Mouse (Mus musculus): ENCODE results near the gene Gramd1c. TPM values are rescaled to one million over a fixed set of nuclear protein-coding genes. Genes with fewer than 3 reads are reported as not detected.
A peak's percentile ranks its signal among the peaks of the same experiment; 100 is the strongest.

Gramd1c gene
- polyA plus RNA-seq, 1 experiment from 2014 or later = 16.5 TPM

GRCm38 (mm10) chr16:44101181-44101710 lies 38.1 kb upstream of the Gramd1c start:
- DNase-seq (no peak), ATAC-seq (no peak)
- Histone ChIP-seq H3K27me3 (ENCODE audit: insufficient read depth, low read length) (no peaks in the 10 kb centered on the region), H3K27ac (ENCODE audit: low read depth) (no peak overlapping the region), H3K9me3 (ENCODE audit: low read length) (no peaks in the 10 kb centered on the region), H3K4me2 (ENCODE audit: low read depth, low read length) (no peak overlapping the region), H3K4me1 (ENCODE audit: insufficient read depth) (no peaks in the 10 kb centered on the region), H3K36me3 (replicated peaks; ENCODE audit: insufficient read depth, low read length) (peaks cover 71% of the 10 kb centered on the region), H3K4me3 (ENCODE audit: low read depth, low read length) (no peak overlapping the region), H3K9ac (replicated peaks) (no peak overlapping the region)
- TF ChIP-seq CTCF (IDR thresholded peaks at IDR 0.05; ENCODE audit: low read depth) = no peak
- WGBS (ENCODE audit: insufficient replicate concordance) = 90% methylated on average over 12 of the region's 12 CpGs

- no peaks in the 10 kb centered on the region for H3K9me3 ChIP-seq (ENCODE audit: low read length)
- H3K27ac ChIP-seq (ENCODE audit: low read depth) = no peak overlapping the region
- TF ChIP-seq CTCF (IDR thresholded peaks at IDR 0.05; ENCODE audit: low read depth) (no peak), EP300 (IDR thresholded peaks at IDR 0.05; ENCODE audit: low read depth) (no peak)
- 90% methylated on average over 7 of the region's 7 CpGs for WGBS (ENCODE audit: insufficient replicate concordance)
- H3K36me3 ChIP-seq (replicated peaks; ENCODE audit: insufficient read depth, low read length) = peaks cover 77% of the 10 kb centered on the region
- no peak overlapping the region for H3K9ac ChIP-seq (replicated peaks)
- ATAC-seq (no peak), DNase-seq (no peak)
- no peak overlapping the region for H3K4me2 ChIP-seq (ENCODE audit: low read depth, low read length)
- H3K4me3 ChIP-seq (ENCODE audit: low read depth, low read length) = no peak overlapping the region
- H3K4me1 ChIP-seq (ENCODE audit: insufficient read depth) = no peaks in the 10 kb centered on the region
- no peaks in the 10 kb centered on the region for H3K27me3 ChIP-seq (ENCODE audit: insufficient read depth, low read length)
These were observed 36.2 kb upstream of the Gramd1c start for GRCm38 (mm10) chr16:44099377-44099776.

- ATAC-seq (no peak), DNase-seq (no peak)
- Histone ChIP-seq H3K9ac (replicated peaks) (no peak overlapping the region), H3K4me1 (ENCODE audit: insufficient read depth) (no peaks in the 10 kb centered on the region), H3K4me2 (ENCODE audit: low read depth, low read length) (no peak overlapping the region), H3K4me3 (ENCODE audit: low read depth, low read length) (no peak overlapping the region), H3K36me3 (replicated peaks; ENCODE audit: insufficient read depth, low read length) (peaks cover 51% of the 10 kb centered on the region), H3K27ac (ENCODE audit: low read depth) (no peak overlapping the region), H3K27me3 (ENCODE audit: insufficient read depth, low read length) (no peaks in the 10 kb centered on the region), H3K9me3 (ENCODE audit: low read length) (no peaks in the 10 kb centered on the region)
- WGBS (ENCODE audit: insufficient replicate concordance) = 36% methylated on average over 2 of the region's 2 CpGs
- TF ChIP-seq CTCF (IDR thresholded peaks at IDR 0.05; ENCODE audit: low read depth) = no peak
- no peak for TF ChIP-seq EP300 (IDR thresholded peaks at IDR 0.05; ENCODE audit: low read depth)
These were observed 24.5 kb upstream of the Gramd1c start for GRCm38 (mm10) chr16:44087650-44088049.

GRCm38 (mm10) chr16:44061341-44061740 lies 1.8 kb downstream of the Gramd1c start:
- TF ChIP-seq CTCF (IDR thresholded peaks at IDR 0.05; ENCODE audit: low read depth) = no peak
- TF ChIP-seq EP300 (IDR thresholded peaks at IDR 0.05; ENCODE audit: low read depth) = no peak
- Histone ChIP-seq H3K36me3 (replicated peaks; ENCODE audit: insufficient read depth, low read length) (0 out of 2 replicates have a peak, but pooled peaks cover 3% of the 10 kb centered on the region), H3K27me3 (ENCODE audit: insufficient read depth, low read length) (no peaks in the 10 kb centered on the region), H3K4me3 (ENCODE audit: low read depth, low read length) (no peak overlapping the region), H3K4me2 (ENCODE audit: low read depth, low read length) (peak overlapping the region; percentile 7; the same call in 1 of the 2 replicates), H3K9me3 (ENCODE audit: low read length) (no peaks in the 10 kb centered on the region), H3K4me1 (ENCODE audit: insufficient read depth) (0 out of 2 replicates have a peak, but pooled peaks cover 3% of the 10 kb centered on the region), H3K9ac (replicated peaks) (no peak overlapping the region; the same call in 1 of the 2 replicates), H3K27ac (ENCODE audit: low read depth) (peak overlapping the region; percentile 85)
- ATAC-seq (peak; percentile 85), DNase-seq (peak; percentile 55)
- 71% methylated on average over 15 of the region's 15 CpGs for WGBS (ENCODE audit: insufficient replicate concordance)

- no peaks in the 10 kb centered on the region for H3K27me3 ChIP-seq (ENCODE audit: insufficient read depth, low read length)
- H3K9ac ChIP-seq (replicated peaks) = no peak overlapping the region; the same call in 1 of the 2 replicates
- H3K9me3 ChIP-seq (ENCODE audit: low read length) = no peaks in the 10 kb centered on the region
- 0 out of 2 replicates have a peak, but pooled peaks cover 3% of the 10 kb centered on the region for H3K36me3 ChIP-seq (replicated peaks; ENCODE audit: insufficient read depth, low read length)
- H3K27ac ChIP-seq (ENCODE audit: low read depth) = peak overlapping the region; percentile 85
- H3K4me2 ChIP-seq (ENCODE audit: low read depth, low read length) = peak overlapping the region; percentile 7; the same call in 1 of the 2 replicates
- ATAC-seq = peak; percentile 89
- 0 out of 2 replicates have a peak, but pooled peaks cover 3% of the 10 kb centered on the region for H3K4me1 ChIP-seq (ENCODE audit: insufficient read depth)
- peak; percentile 54 for DNase-seq
- 65% methylated on average over 18 of the region's 18 CpGs for WGBS (ENCODE audit: insufficient replicate concordance)
- TF ChIP-seq EP300 (IDR thresholded peaks at IDR 0.05; ENCODE audit: low read depth) (peak; percentile 60; the same call in 1 of the 2 replicates), CTCF (IDR thresholded peaks at IDR 0.05; ENCODE audit: low read depth) (no peak)
- H3K4me3 ChIP-seq (ENCODE audit: low read depth, low read length) = no peak overlapping the region
These were observed 2.4 kb downstream of the Gramd1c start for GRCm38 (mm10) chr16:44060604-44061286.

- H3K9ac ChIP-seq (replicated peaks) = no peak overlapping the region
- H3K36me3 ChIP-seq (replicated peaks; ENCODE audit: insufficient read depth, low read length) = 0 out of 2 replicates have a peak, but pooled peaks cover 3% of the 10 kb centered on the region
- WGBS (ENCODE audit: insufficient replicate concordance) = 22% methylated on average over 10 of the region's 10 CpGs
- no peaks in the 10 kb centered on the region for H3K9me3 ChIP-seq (ENCODE audit: low read length)
- no peak overlapping the region for H3K4me3 ChIP-seq (ENCODE audit: low read depth, low read length)
- 0 out of 2 replicates have a peak, but pooled peaks cover 3% of the 10 kb centered on the region for H3K4me1 ChIP-seq (ENCODE audit: insufficient read depth)
- H3K27ac ChIP-seq (ENCODE audit: low read depth) = no peak overlapping the region
- ATAC-seq = no peak
- no peak overlapping the region for H3K4me2 ChIP-seq (ENCODE audit: low read depth, low read length)
- TF ChIP-seq CTCF (IDR thresholded peaks at IDR 0.05; ENCODE audit: low read depth) = peak; percentile 92
- TF ChIP-seq EP300 (IDR thresholded peaks at IDR 0.05; ENCODE audit: low read depth) = no peak
- peak; percentile 75 for DNase-seq
- H3K27me3 ChIP-seq (ENCODE audit: insufficient read depth, low read length) = no peaks in the 10 kb centered on the region
These were observed 4.4 kb downstream of the Gramd1c start for GRCm38 (mm10) chr16:44058745-44059144.

Data from liver, postnatal 0 days (tissue).